Mouse (Mus musculus): ENCODE data around the gene Clybl. TPM values are rescaled to one million over a fixed set of nuclear protein-coding genes. Genes with fewer than 3 reads are reported as not detected.

Clybl gene
- polyA plus RNA-seq, 2 experiments: 13.3 to 20.4 TPM

GRCm38 (mm10) chr14:122336957-122337356 is 155.5 kb downstream of the Clybl start:
- WGBS: 19% methylated on average over 4 of the region's 4 CpGs
- Histone ChIP-seq H3K9ac (ENCODE audit: low read depth, low read length, severe bottlenecking) (no peak overlapping the region), H3K27me3 (ENCODE audit: control insufficient read depth, insufficient read depth, low read length) (no peaks in the 10 kb centered on the region), H3K4me3 (replicated peaks; ENCODE audit: low read length) (no peak overlapping the region), H3K4me1 (ENCODE audit: control insufficient read depth, insufficient read depth, low read length) (0 out of 2 replicates have a peak, but pooled peaks cover 3% of the 10 kb centered on the region), H3K4me2 (replicated peaks; ENCODE audit: low read depth, low read length, severe bottlenecking) (no peak overlapping the region), H3K36me3 (ENCODE audit: control insufficient read depth, insufficient read depth, low read length) (no peaks in the 10 kb centered on the region), H3K9me3 (ENCODE audit: control insufficient read depth, low read length) (no peaks in the 10 kb centered on the region), H3K27ac (replicated peaks; ENCODE audit: low read depth, low read length) (no peak overlapping the region)
- TF ChIP-seq POLR2A (IDR thresholded peaks at IDR 0.05; ENCODE audit: borderline replicate concordance, extremely low read depth, insufficient read depth, insufficient read length): no peak
- ATAC-seq (ENCODE audit: low FRiP score, low read depth) (no peak), DNase-seq (ENCODE audit: low spot score) (no peak)

GRCm38 (mm10) chr14:122338784-122339183 is 157.3 kb downstream of the Clybl start:
- Histone ChIP-seq H3K36me3 (ENCODE audit: control insufficient read depth, insufficient read depth, low read length) (no peaks in the 10 kb centered on the region), H3K4me2 (replicated peaks; ENCODE audit: low read depth, low read length, severe bottlenecking) (no peak overlapping the region), H3K27me3 (ENCODE audit: control insufficient read depth, insufficient read depth, low read length) (no peaks in the 10 kb centered on the region), H3K9ac (ENCODE audit: low read depth, low read length, severe bottlenecking) (no peak overlapping the region), H3K9me3 (ENCODE audit: control insufficient read depth, low read length) (no peaks in the 10 kb centered on the region), H3K4me3 (replicated peaks; ENCODE audit: low read length) (no peak overlapping the region), H3K4me1 (ENCODE audit: control insufficient read depth, insufficient read depth, low read length) (0 out of 2 replicates have a peak, but pooled peaks cover 3% of the 10 kb centered on the region), H3K27ac (replicated peaks; ENCODE audit: low read depth, low read length) (no peak overlapping the region)
- 75% methylated on average over 4 of the region's 4 CpGs for WGBS
- no peak for TF ChIP-seq POLR2A (IDR thresholded peaks at IDR 0.05; ENCODE audit: borderline replicate concordance, extremely low read depth, insufficient read depth, insufficient read length)
- DNase-seq (ENCODE audit: low spot score) (no peak), ATAC-seq (ENCODE audit: low FRiP score, low read depth) (no peak)

- Histone ChIP-seq H3K27ac (replicated peaks; ENCODE audit: low read depth, low read length) (no peak overlapping the region), H3K27me3 (ENCODE audit: control insufficient read depth, insufficient read depth, low read length) (no peaks in the 10 kb centered on the region), H3K9me3 (ENCODE audit: control insufficient read depth, low read length) (no peaks in the 10 kb centered on the region), H3K4me2 (replicated peaks; ENCODE audit: low read depth, low read length, severe bottlenecking) (no peak overlapping the region), H3K36me3 (ENCODE audit: control insufficient read depth, insufficient read depth, low read length) (no peaks in the 10 kb centered on the region), H3K4me3 (replicated peaks; ENCODE audit: low read length) (no peak overlapping the region), H3K9ac (ENCODE audit: low read depth, low read length, severe bottlenecking) (no peak overlapping the region), H3K4me1 (ENCODE audit: control insufficient read depth, insufficient read depth, low read length) (0 out of 2 replicates have a peak, but pooled peaks cover 3% of the 10 kb centered on the region)
- 90% methylated on average over 5 of the region's 5 CpGs for WGBS
- no peak for TF ChIP-seq POLR2A (IDR thresholded peaks at IDR 0.05; ENCODE audit: borderline replicate concordance, extremely low read depth, insufficient read depth, insufficient read length)
- ATAC-seq (ENCODE audit: low FRiP score, low read depth): no peak
- no peak for DNase-seq (ENCODE audit: low spot score)
These were observed 158.6 kb downstream of the Clybl start for GRCm38 (mm10) chr14:122340141-122340540.

GRCm38 (mm10) chr14:122341591-122342360 is 160.3 kb downstream of the Clybl start:
- Histone ChIP-seq H3K9me3 (ENCODE audit: control insufficient read depth, low read length) (no peaks in the 10 kb centered on the region), H3K27ac (replicated peaks; ENCODE audit: low read depth, low read length) (no peak overlapping the region), H3K4me2 (replicated peaks; ENCODE audit: low read depth, low read length, severe bottlenecking) (no peak overlapping the region), H3K4me1 (ENCODE audit: control insufficient read depth, insufficient read depth, low read length) (0 out of 2 replicates have a peak, but pooled peaks cover 1% of the 10 kb centered on the region), H3K36me3 (ENCODE audit: control insufficient read depth, insufficient read depth, low read length) (no peaks in the 10 kb centered on the region), H3K9ac (ENCODE audit: low read depth, low read length, severe bottlenecking) (no peak overlapping the region), H3K27me3 (ENCODE audit: control insufficient read depth, insufficient read depth, low read length) (no peaks in the 10 kb centered on the region), H3K4me3 (replicated peaks; ENCODE audit: low read length) (no peak overlapping the region)
- 46% methylated on average over 6 of the region's 6 CpGs for WGBS
- DNase-seq (ENCODE audit: low spot score) (no peak), ATAC-seq (ENCODE audit: low FRiP score, low read depth) (no peak)
- TF ChIP-seq POLR2A (IDR thresholded peaks at IDR 0.05; ENCODE audit: borderline replicate concordance, extremely low read depth, insufficient read depth, insufficient read length): no peak

- ATAC-seq (ENCODE audit: low FRiP score, low read depth): no peak
- Histone ChIP-seq H3K27ac (replicated peaks; ENCODE audit: low read depth, low read length) (no peak overlapping the region), H3K27me3 (ENCODE audit: control insufficient read depth, insufficient read depth, low read length) (no peaks in the 10 kb centered on the region), H3K4me1 (ENCODE audit: control insufficient read depth, insufficient read depth, low read length) (no peaks in the 10 kb centered on the region), H3K9me3 (ENCODE audit: control insufficient read depth, low read length) (no peaks in the 10 kb centered on the region), H3K36me3 (ENCODE audit: control insufficient read depth, insufficient read depth, low read length) (no peaks in the 10 kb centered on the region), H3K9ac (ENCODE audit: low read depth, low read length, severe bottlenecking) (no peak overlapping the region), H3K4me3 (replicated peaks; ENCODE audit: low read length) (no peak overlapping the region), H3K4me2 (replicated peaks; ENCODE audit: low read depth, low read length, severe bottlenecking) (no peak overlapping the region)
- 76% methylated on average over 18 of the region's 18 CpGs for WGBS
- no peak for TF ChIP-seq POLR2A (IDR thresholded peaks at IDR 0.05; ENCODE audit: borderline replicate concordance, extremely low read depth, insufficient read depth, insufficient read length)
- no peak for DNase-seq (ENCODE audit: low spot score)
These were observed 163.0 kb downstream of the Clybl start for GRCm38 (mm10) chr14:122344272-122345224.

Data from limb, embryonic 14.5 days (tissue).